Mouse (Mus musculus) lung, adult 2 months (tissue): ENCODE measurements around the gene Ppp6r2. TPM values are rescaled to one million over a fixed set of nuclear protein-coding genes. Genes with fewer than 3 reads are reported as not detected.

ENCODE experiments used
- DNase-seq: peaks from one replicate; pipeline ENCODE4 v3.0.0; 2022
- H3K4me1 ChIP-seq: fragments of 200-500 bp; 2 replicates; pipeline ENCODE4 v1.6.1; 2011; ENCODE audit warnings: low read length; ENCODE audit not compliant: control insufficient read depth, insufficient read depth
- H3K4me3 ChIP-seq: fragments of 200-500 bp; replicated peaks from 2 replicates; pipeline ENCODE3; 2011; ENCODE audit warnings: low read depth, mild to moderate bottlenecking, control low read depth, low read length; ENCODE audit errors: extremely low read depth
- CTCF ChIP-seq: fragments of 200-500 bp; IDR thresholded peaks from 2 replicates; pipeline ENCODE4 v1.5.1; 2011; ENCODE audit warnings: mild to moderate bottlenecking, low read length, control low read depth; ENCODE audit not compliant: insufficient read depth
- POLR2A ChIP-seq: fragments of 200-500 bp; IDR thresholded peaks from 2 replicates; pipeline ENCODE4 v1.6.1; 2011; ENCODE audit warnings: low read depth, mild to moderate bottlenecking, control low read depth, low read length, borderline replicate concordance; ENCODE audit errors: extremely low read depth
- WGBS: fragments of 180-500 bp; shearing (Covaris S2); methylation state at CpG from one replicate; pipeline ENCODE4 v1.1.7; 2018; 5-methylcytosine and 5-hydroxymethylcytosine counted together
- polyA plus RNA-seq: library from polyadenylated mRNA; depleted of rRNA; stranded (reverse); fragments of >200 nt; gene quantifications from 2 replicates; pipeline ENCODE4 v1.2.3, GENCODE M21; 2012

Ppp6r2 gene
- polyA plus RNA-seq, 1 experiment: 153 TPM

DNA sequence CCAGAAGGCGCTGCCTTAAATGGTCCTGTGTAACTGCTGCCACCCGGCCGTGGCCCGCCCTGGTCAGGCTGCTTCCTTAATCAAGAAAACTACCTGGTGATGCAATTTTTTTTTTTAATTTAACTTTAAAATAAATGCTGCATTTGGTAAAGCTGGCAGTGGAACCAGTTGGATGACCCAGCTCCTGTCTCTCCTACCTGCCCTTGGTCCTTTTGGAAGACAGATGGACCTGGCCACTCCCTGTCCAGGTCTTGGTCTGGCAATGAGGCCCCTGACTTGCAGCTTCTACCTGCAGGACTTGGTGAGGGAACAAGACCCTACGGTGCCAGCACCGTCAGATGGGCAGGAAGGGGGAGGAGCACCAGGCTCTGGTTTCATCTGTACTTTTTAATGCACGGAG is 74.8 kb downstream of the Ppp6r2 start:
- WGBS: 75% methylated on average over 7 of the region's 7 CpGs
- DNase-seq: no peak
- Histone ChIP-seq H3K4me3 (no peak overlapping the region), H3K4me1 (no peaks in the 10 kb centered on the region)
- no peak for TF ChIP-seq CTCF
- no peak for TF ChIP-seq POLR2A

GRCm38 (mm10) chr15:89286582-89286981 is 75.2 kb downstream of the Ppp6r2 start:
- H3K4me1 ChIP-seq: no peaks in the 10 kb centered on the region
- WGBS: 85% methylated on average over 5 of the region's 5 CpGs

DNA sequence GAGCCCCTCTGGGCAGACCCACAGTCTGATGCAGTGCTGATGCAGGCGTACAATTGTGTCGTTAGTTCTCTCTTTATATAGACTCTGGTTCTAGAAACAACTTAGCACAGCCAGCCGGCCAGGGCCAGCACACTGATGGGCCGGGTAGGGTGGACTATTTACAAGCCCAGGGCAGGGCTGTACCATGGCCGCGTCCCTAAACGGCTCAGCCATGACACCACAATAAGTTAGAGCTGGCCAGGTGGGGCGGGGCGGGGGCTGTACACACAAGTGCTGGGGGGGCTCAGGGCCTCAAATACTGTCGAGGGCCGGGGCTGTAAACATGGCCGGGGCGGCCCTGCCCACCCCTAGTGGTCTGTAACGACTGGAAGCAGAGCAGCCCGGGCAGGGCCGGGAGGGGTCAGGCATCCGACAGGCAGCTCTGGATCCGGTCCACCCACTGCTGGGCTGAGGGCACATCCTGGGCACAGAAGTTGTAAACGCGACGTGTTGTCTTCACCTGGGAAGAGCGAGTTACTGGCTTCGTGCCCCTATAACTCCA is 76.9 kb downstream of the Ppp6r2 start:
- TF ChIP-seq POLR2A (no peak), CTCF (no peak)

More at GRCm38 (mm10) chr15:89286582-89286981, 75.2 kb downstream of the Ppp6r2 start:
- no peak for DNase-seq
- TF ChIP-seq CTCF (no peak), POLR2A (no peak)
- H3K4me3 ChIP-seq: no peak overlapping the region

GRCm38 (mm10) chr15:89289455-89289854 is 78.1 kb downstream of the Ppp6r2 start:
- TF ChIP-seq POLR2A (no peak), CTCF (no peak)
- Histone ChIP-seq H3K4me1 (no peaks in the 10 kb centered on the region), H3K4me3 (no peak overlapping the region)
- WGBS: 96% methylated on average over 11 of the region's 11 CpGs
- DNase-seq: no peak

More for the DNA sequence above, 76.9 kb downstream of the Ppp6r2 start:
- DNase-seq: no peak
- 72% methylated on average over 23 of the region's 23 CpGs for WGBS
- H3K4me3 ChIP-seq: no peak overlapping the region
- H3K4me1 ChIP-seq: no peaks in the 10 kb centered on the region

GRCm38 (mm10) chr15:89291521-89291920 is 80.2 kb downstream of the Ppp6r2 start:
- Histone ChIP-seq H3K4me1 (no peaks in the 10 kb centered on the region), H3K4me3 (no peak overlapping the region)
- 73% methylated on average over 3 of the region's 3 CpGs for WGBS
- DNase-seq: no peak
- no peak for TF ChIP-seq CTCF
- no peak for TF ChIP-seq POLR2A

- WGBS: 10% methylated on average over 2 of the region's 2 CpGs
- DNase-seq: no peak
- Histone ChIP-seq H3K4me3 (no peak overlapping the region), H3K4me1 (no peaks in the 10 kb centered on the region)
- TF ChIP-seq CTCF (no peak), POLR2A (no peak)
These were observed 81.4 kb downstream of the Ppp6r2 start for GRCm38 (mm10) chr15:89292795-89293194.

GRCm38 (mm10) chr15:89293778-89294177 is 82.4 kb downstream of the Ppp6r2 start:
- Histone ChIP-seq H3K4me1 (no peaks in the 10 kb centered on the region), H3K4me3 (no peak overlapping the region)
- DNase-seq: no peak
- no peak for TF ChIP-seq CTCF
- no peak for TF ChIP-seq POLR2A
- 91% methylated on average over 10 of the region's 10 CpGs for WGBS

DNA sequence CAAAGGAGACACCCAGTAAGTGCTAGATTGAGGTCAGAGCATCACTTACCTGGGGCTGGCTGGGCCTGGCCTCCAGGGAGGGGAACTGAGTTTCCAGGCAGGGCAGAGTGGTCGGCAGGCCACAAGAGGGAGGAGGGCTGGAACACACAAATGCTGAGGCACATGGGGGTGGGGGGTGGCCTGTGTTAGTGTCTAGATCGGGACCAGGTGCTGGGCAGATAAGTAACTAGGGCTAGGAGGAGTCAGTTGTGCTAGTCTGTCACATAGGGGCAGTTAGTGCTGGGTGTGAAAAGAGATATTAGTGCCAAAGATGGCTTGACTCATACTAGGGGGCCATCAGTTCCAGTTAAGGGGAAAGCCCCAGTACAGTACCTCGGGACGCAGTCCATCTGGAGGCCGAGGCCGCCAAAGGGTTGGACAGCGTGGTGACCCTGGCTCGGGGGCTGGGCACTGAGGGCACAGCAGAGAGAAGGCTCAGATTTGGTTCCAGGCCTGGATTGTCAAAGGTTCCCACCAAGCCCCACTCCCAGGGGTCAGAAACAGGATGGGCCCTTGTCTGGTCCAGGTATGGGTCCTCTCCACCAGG is 84.3 kb downstream of the Ppp6r2 start:
- 75% methylated on average over 8 of the region's 8 CpGs for WGBS
- no peak for TF ChIP-seq CTCF
- no peak for TF ChIP-seq POLR2A
- DNase-seq: no peak
- H3K4me1 ChIP-seq: no peaks in the 10 kb centered on the region
- H3K4me3 ChIP-seq: no peak overlapping the region

GRCm38 (mm10) chr15:89296465-89296864 is 85.1 kb downstream of the Ppp6r2 start:
- H3K4me1 ChIP-seq: no peaks in the 10 kb centered on the region
- WGBS: 23% methylated on average over 1 of the region's 1 CpGs
- no peak overlapping the region for H3K4me3 ChIP-seq
- TF ChIP-seq CTCF: no peak
- no peak for TF ChIP-seq POLR2A
- DNase-seq: no peak

GRCm38 (mm10) chr15:89297695-89298094 is 86.3 kb downstream of the Ppp6r2 start:
- WGBS: 96% methylated on average over 2 of the region's 2 CpGs
- TF ChIP-seq POLR2A (no peak), CTCF (no peak)
- Histone ChIP-seq H3K4me1 (no peaks in the 10 kb centered on the region), H3K4me3 (no peak overlapping the region)
- no peak for DNase-seq
